Mouse (Mus musculus): Measurements from ENCODE around the gene Lexm.

DNA sequence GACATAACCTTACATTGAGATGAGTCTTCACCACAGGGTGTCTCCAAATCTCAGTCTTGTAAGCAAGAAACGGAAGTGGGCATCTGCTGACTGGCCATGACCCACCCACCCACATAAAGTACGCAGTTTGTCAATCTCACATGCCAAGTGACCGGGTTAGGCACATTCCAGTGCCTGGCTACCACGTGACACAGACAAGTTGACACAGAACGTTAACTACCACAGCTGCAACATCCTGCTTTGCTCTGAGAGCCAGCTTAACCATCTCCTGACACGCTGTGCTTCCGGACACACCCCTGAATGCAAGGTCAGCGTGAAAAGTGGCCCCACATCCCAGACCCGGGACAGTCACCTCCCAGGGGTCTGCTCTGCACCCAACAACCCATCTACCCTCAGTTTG, 26.9 kb downstream of the Lexm start:
- TF ChIP-seq CTCF (conservative IDR thresholded peaks at IDR 0.05; ENCODE audit: insufficient read depth, insufficient read length, low read depth, low read length): no peak
- TF ChIP-seq POLR2A (IDR thresholded peaks at IDR 0.05; ENCODE audit: low read depth, low read length): no peak
